Mouse (Mus musculus) intestine, embryonic 14.5 days (tissue): ENCODE results near the gene Abcb9. TPM values are rescaled to one million over a fixed set of nuclear protein-coding genes. Genes with fewer than 3 reads are reported as not detected.
"Not testable (repeated sequence)": the region's sequence is repeated elsewhere in the genome, so short reads cannot be mapped to it uniquely, and the experiment has no call there.

Source experiments
- ATAC-seq: fragments of 200-750 bp; cut with Nextera tagmentation; replicated peaks from 2 replicates; pipeline ENCODE4 v1.8.0; 2017; ENCODE audit warnings: low read depth, moderate number of reproducible peaks, moderate TSS enrichment, moderate library complexity; ENCODE audit not compliant: low FRiP score, low TSS enrichment
- DNase-seq: peaks from one replicate; pipeline ENCODE4 v3.0.0-alpha.2; 2018; ENCODE audit warnings: low spot score
- H3K27ac ChIP-seq: fragments of 300-500 bp; sonication (generic); 2 replicates; pipeline ENCODE4 v1.5.1; 2014; ENCODE audit warnings: low read depth, mild to moderate bottlenecking, control low read depth
- H3K27me3 ChIP-seq: fragments of 300-500 bp; sonication (generic); replicated peaks from 2 replicates; pipeline ENCODE4 v1.6.1; 2014; ENCODE audit warnings: low read length, control low read depth; ENCODE audit not compliant: control insufficient read depth, insufficient read depth
- H3K36me3 ChIP-seq: fragments of 300-500 bp; sonication (generic); 2 replicates; pipeline ENCODE4 v1.6.1; 2014; ENCODE audit warnings: low read length, control low read depth; ENCODE audit not compliant: control insufficient read depth, insufficient read depth
- H3K4me1 ChIP-seq: fragments of 300-500 bp; sonication (generic); replicated peaks from 2 replicates; pipeline ENCODE4 v1.6.1; 2014; ENCODE audit warnings: low read length, control low read depth, mixed read lengths; ENCODE audit not compliant: control insufficient read depth, insufficient read depth
- H3K4me2 ChIP-seq: fragments of 300-500 bp; sonication (generic); 2 replicates; pipeline ENCODE4 v1.6.1; 2014; ENCODE audit warnings: low read length
- H3K4me3 ChIP-seq: fragments of 300-500 bp; sonication (generic); 2 replicates; pipeline ENCODE4 v1.5.1; 2014; ENCODE audit warnings: low read depth, low read length, control low read depth, mixed read lengths
- H3K9ac ChIP-seq: fragments of 300-500 bp; sonication (generic); 2 replicates; pipeline ENCODE4 v1.6.1; 2014; ENCODE audit warnings: mild to moderate bottlenecking, low read length
- H3K9me3 ChIP-seq: fragments of 300-500 bp; sonication (generic); 2 replicates; pipeline ENCODE4 v1.6.1; 2016; ENCODE audit warnings: low read length, control low read depth; ENCODE audit not compliant: control insufficient read depth
- WGBS: fragments of 180-500 bp; shearing (Covaris S2); extraction: QIAGEN DNeasy Blood & Tissue Kit; methylation state at CpG from one replicate; pipeline ENCODE4 v1.1.7; 2014; 5-methylcytosine and 5-hydroxymethylcytosine counted together
- polyA plus RNA-seq: library from polyadenylated mRNA; unstranded; fragments of >200 nt; fragmentation: Nextera tagmentation; extraction: Ambion mirVana; gene quantifications from 2 replicates; pipeline ENCODE4 v1.2.1, GENCODE M21; 2014

The Abcb9 gene
- polyA plus RNA-seq, 1 experiment from 2014 or later, result 1.8 TPM

GRCm38 (mm10) chr5:124056956-124057355 is 38.6 kb downstream of the Abcb9 start:
- no peak for DNase-seq
- Histone ChIP-seq H3K36me3 (no peaks in the 10 kb centered on the region), H3K27ac (no peak overlapping the region), H3K4me1 (no peaks in the 10 kb centered on the region), H3K27me3 (no peaks in the 10 kb centered on the region), H3K4me3 (no peak overlapping the region), H3K9me3 (no peaks in the 10 kb centered on the region), H3K9ac (no peak overlapping the region), H3K4me2 (no peak overlapping the region)
- no peak for ATAC-seq
- 53% methylated on average over 4 of the region's 4 CpGs for WGBS

- H3K4me3 ChIP-seq, result no peak overlapping the region
- no peak overlapping the region for H3K4me2 ChIP-seq
- no peak overlapping the region for H3K27ac ChIP-seq
- DNase-seq (no peak), ATAC-seq (no peak)
- no peaks in the 10 kb centered on the region for H3K9me3 ChIP-seq
- no peaks in the 10 kb centered on the region for H3K27me3 ChIP-seq
- H3K4me1 ChIP-seq, result no peaks in the 10 kb centered on the region
- H3K9ac ChIP-seq, result no peak overlapping the region
- H3K36me3 ChIP-seq, result no peaks in the 10 kb centered on the region
- WGBS, result 100% methylated on average over 1 of the region's 1 CpGs
Measured at GRCm38 (mm10) chr5:124056219-124056618, 39.4 kb downstream of the Abcb9 start.

- H3K9ac ChIP-seq, H3K27ac ChIP-seq, H3K27me3 ChIP-seq, H3K9me3 ChIP-seq, ATAC-seq, H3K36me3 ChIP-seq, DNase-seq, H3K4me1 ChIP-seq, H3K4me3 ChIP-seq, H3K4me2 ChIP-seq: not testable (repeated sequence)
- WGBS, result 90% methylated on average over 7 of the region's 7 CpGs
Measured at GRCm38 (mm10) chr5:124052641-124053040, 43.0 kb downstream of the Abcb9 start.

- no peaks in the 10 kb centered on the region for H3K36me3 ChIP-seq
- H3K4me1 ChIP-seq, result peaks cover 14% of the 10 kb centered on the region
- no peaks in the 10 kb centered on the region for H3K9me3 ChIP-seq
- DNase-seq (no peak), ATAC-seq (0 out of 2 replicates have a peak, but pooled peaks have one; percentile 43)
- H3K4me2 ChIP-seq, result no peak overlapping the region
- H3K27me3 ChIP-seq, result no peaks in the 10 kb centered on the region
- no peak overlapping the region for H3K27ac ChIP-seq
- WGBS, result 74% methylated on average over 11 of the region's 11 CpGs
- no peak overlapping the region for H3K9ac ChIP-seq
- H3K4me3 ChIP-seq, result no peak overlapping the region
Measured at GRCm38 (mm10) chr5:124051899-124052491, 43.6 kb downstream of the Abcb9 start.

- no peak overlapping the region for H3K4me3 ChIP-seq
- no peaks in the 10 kb centered on the region for H3K9me3 ChIP-seq
- no peak for ATAC-seq
- no peak overlapping the region for H3K4me2 ChIP-seq
- 60% methylated on average over 14 of the region's 14 CpGs for WGBS
- DNase-seq, result no peak
- no peaks in the 10 kb centered on the region for H3K27me3 ChIP-seq
- peak overlapping the region; percentile 20 for H3K27ac ChIP-seq
- 0 out of 2 replicates have a peak overlapping the region, but pooled peaks have one; percentile 2 for H3K9ac ChIP-seq
- no peaks in the 10 kb centered on the region for H3K36me3 ChIP-seq
- peaks cover 19% of the 10 kb centered on the region for H3K4me1 ChIP-seq
Measured at GRCm38 (mm10) chr5:124050095-124051050, 45.2 kb downstream of the Abcb9 start.

- H3K4me3 ChIP-seq, result no peak overlapping the region
- no peak overlapping the region for H3K4me2 ChIP-seq
- H3K36me3 ChIP-seq, result no peaks in the 10 kb centered on the region
- no peaks in the 10 kb centered on the region for H3K9me3 ChIP-seq
- WGBS, result 70% methylated on average over 15 of the region's 15 CpGs
- ATAC-seq, result no peak
- 0 out of 2 replicates have a peak overlapping the region, but pooled peaks have one; percentile 2 for H3K9ac ChIP-seq
- no peak for DNase-seq
- no peaks in the 10 kb centered on the region for H3K27me3 ChIP-seq
- H3K27ac ChIP-seq, result peak overlapping the region; percentile 20
- peaks cover 22% of the 10 kb centered on the region for H3K4me1 ChIP-seq
Measured at GRCm38 (mm10) chr5:124049249-124050045, 46.2 kb downstream of the Abcb9 start.

GRCm38 (mm10) chr5:124046741-124047401 is 48.7 kb downstream of the Abcb9 start:
- H3K4me2 ChIP-seq, result no peak overlapping the region
- H3K27me3 ChIP-seq, result no peaks in the 10 kb centered on the region
- ATAC-seq (peak; percentile 81), DNase-seq (no peak)
- H3K9ac ChIP-seq, result no peak overlapping the region
- no peaks in the 10 kb centered on the region for H3K36me3 ChIP-seq
- peak overlapping the region; percentile 47 for H3K27ac ChIP-seq
- H3K4me1 ChIP-seq, result peaks cover 24% of the 10 kb centered on the region
- H3K9me3 ChIP-seq, result no peaks in the 10 kb centered on the region
- WGBS, result 80% methylated on average over 7 of the region's 7 CpGs
- no peak overlapping the region for H3K4me3 ChIP-seq

GRCm38 (mm10) chr5:124045453-124046010 is 50.1 kb downstream of the Abcb9 start:
- Histone ChIP-seq H3K9ac (no peak overlapping the region), H3K4me1 (peaks cover 22% of the 10 kb centered on the region), H3K36me3 (no peaks in the 10 kb centered on the region), H3K4me3 (no peak overlapping the region), H3K4me2 (no peak overlapping the region), H3K9me3 (no peaks in the 10 kb centered on the region), H3K27ac (no peak overlapping the region), H3K27me3 (no peaks in the 10 kb centered on the region)
- DNase-seq (no peak), ATAC-seq (no peak)
- WGBS, result 28% methylated on average over 11 of the region's 11 CpGs
